Mouse (Mus musculus): ENCODE measurements around the gene Xrcc3. TPM values are rescaled to one million over a fixed set of nuclear protein-coding genes. Genes with fewer than 3 reads are reported as not detected.

Gene Xrcc3
- total and polyA plus RNA-seq, 3 experiments, result 11.8 to 16.3 (median 13.3) TPM

GRCm38 (mm10) chr12:111756082-111756697 is 57.5 kb downstream of the Xrcc3 start:
- dilution Hi-C loops (cut with MboI; ENCODE audit: extremely low pct_ligation_motif_present, extremely low pct_unique_long_range_greater_than_20kb, low sequenced_read_pairs), result no loop called here
- H3K9me3 ChIP-seq (replicated peaks; ENCODE audit: low read length), result peaks cover 4% of the 10 kb centered on the region

GRCm38 (mm10) chr12:111755231-111755630 is 58.4 kb downstream of the Xrcc3 start:
- TF ChIP-seq MAZ (IDR thresholded peaks at IDR 0.05; ENCODE audit: low read depth, low read length), result no peak
- Histone ChIP-seq H3K27ac (ENCODE audit: insufficient read depth, low read depth) (no peak overlapping the region), H3K27me3 (replicated peaks) (peaks cover 18% of the 10 kb centered on the region), H3K4me2 (ENCODE audit: insufficient read depth, low read depth, poor library complexity, severe bottlenecking) (no peak overlapping the region), H3K4me3 (replicated peaks in 1 of 3; ENCODE audit: low read depth in 2 of 3, low read length in 2 of 3, poor library complexity in 1 of 3) (no peak overlapping the region), H3K36me3 (replicated peaks in 1 of 2; ENCODE audit: control insufficient read depth in 1 of 2, insufficient read depth in 1 of 2, low read length in 1 of 2) (no peaks in the 10 kb centered on the region), H3K9me3 (replicated peaks; ENCODE audit: low read length) (peaks cover 4% of the 10 kb centered on the region), H3K4me1 (ENCODE audit: control insufficient read depth in 1 of 2, insufficient read depth in 2 of 2) (peaks cover 4 to 9% of the 10 kb centered on the region in 2 experiments; a peak in 2 of 4 replicates), H3K9ac (ENCODE audit: insufficient read depth, low read depth) (no peak overlapping the region), H3K79me2 (replicated peaks; ENCODE audit: control insufficient read depth, extremely low read depth, insufficient read depth, poor library complexity, severe bottlenecking) (peaks cover 13% of the 10 kb centered on the region)
- dilution Hi-C loops (cut with MboI; ENCODE audit: extremely low pct_ligation_motif_present, extremely low pct_unique_long_range_greater_than_20kb, low sequenced_read_pairs), result no loop called here
- in situ Hi-C loops (cut with MboI; ENCODE audit: low pct_ligation_motif_present, low pct_unique_long_range_greater_than_20kb, low sequenced_read_pairs), result no loop called here
- DNase-seq (ENCODE audit: extremely low read depth), result no peak

More at GRCm38 (mm10) chr12:111756082-111756697, 57.5 kb downstream of the Xrcc3 start:
- Histone ChIP-seq H3K27me3 (replicated peaks) (peaks cover 18% of the 10 kb centered on the region), H3K4me3 (replicated peaks in 1 of 3; ENCODE audit: low read depth in 2 of 3, low read length in 2 of 3, poor library complexity in 1 of 3) (no peak overlapping the region), H3K36me3 (replicated peaks in 1 of 2; ENCODE audit: control insufficient read depth in 1 of 2, insufficient read depth in 1 of 2, low read length in 1 of 2) (peaks cover 0 to 4% of the 10 kb centered on the region in 2 experiments), H3K4me2 (ENCODE audit: insufficient read depth, low read depth, poor library complexity, severe bottlenecking) (no peak overlapping the region), H3K79me2 (replicated peaks; ENCODE audit: control insufficient read depth, extremely low read depth, insufficient read depth, poor library complexity, severe bottlenecking) (peaks cover 20% of the 10 kb centered on the region), H3K4me1 (ENCODE audit: control insufficient read depth in 1 of 2, insufficient read depth in 2 of 2) (peaks cover 7 to 18% of the 10 kb centered on the region in 2 experiments), H3K27ac (ENCODE audit: insufficient read depth, low read depth) (no peak overlapping the region), H3K9ac (ENCODE audit: insufficient read depth, low read depth) (no peak overlapping the region)
- no peak for DNase-seq (ENCODE audit: extremely low read depth)
- TF ChIP-seq MAFK (IDR thresholded peaks at IDR 0.05; ENCODE audit: insufficient replicate concordance, low read length), result no peak
- TF ChIP-seq CTCF (conservative IDR thresholded peaks at IDR 0.05 in 1 of 2, IDR thresholded peaks at IDR 0.05 in 1 of 2; ENCODE audit: low read depth in 2 of 2, low read length in 2 of 2), result no peak
- no peak for TF ChIP-seq SMC3 (IDR thresholded peaks at IDR 0.05; ENCODE audit: low read depth, low read length)
- no peak for TF ChIP-seq ETS1 (conservative IDR thresholded peaks at IDR 0.05; ENCODE audit: low read depth, low read length)
- no peak for TF ChIP-seq MAX (IDR thresholded peaks at IDR 0.05; ENCODE audit: low read length)
- no peak for TF ChIP-seq NRF1 (IDR thresholded peaks at IDR 0.05; ENCODE audit: low read depth, low read length)
- TF ChIP-seq HCFC1 (IDR thresholded peaks at IDR 0.05; ENCODE audit: low read depth, low read length), result no peak
- TF ChIP-seq TCF12 (IDR thresholded peaks at IDR 0.05; ENCODE audit: low read depth, low read length), result no peak
- in situ Hi-C loops (cut with MboI; ENCODE audit: low pct_ligation_motif_present, low pct_unique_long_range_greater_than_20kb, low sequenced_read_pairs), result no loop called here

GRCm38 (mm10) chr12:111754710-111755109 is 59.0 kb downstream of the Xrcc3 start:
- no peak overlapping the region for H3K27ac ChIP-seq (ENCODE audit: insufficient read depth, low read depth)
- TF ChIP-seq E2F4 (IDR thresholded peaks at IDR 0.05; ENCODE audit: insufficient replicate concordance, low read depth, low read length), result no peak
- TF ChIP-seq NRF1 (IDR thresholded peaks at IDR 0.05; ENCODE audit: low read depth, low read length), result no peak
- no peak for TF ChIP-seq CHD1 (IDR thresholded peaks at IDR 0.05; ENCODE audit: low read depth, low read length)
- no peak for TF ChIP-seq POLR2A (IDR thresholded peaks at IDR 0.05; ENCODE audit: low read depth, low read length)
- TF ChIP-seq IRF4 (IDR thresholded peaks at IDR 0.05; ENCODE audit: low read depth, low read length), result no peak
- TF ChIP-seq TCF12 (IDR thresholded peaks at IDR 0.05; ENCODE audit: low read depth, low read length), result no peak
- no peak for TF ChIP-seq NELFE (IDR thresholded peaks at IDR 0.05; ENCODE audit: low read depth, low read length)
- TF ChIP-seq MXI1 (IDR thresholded peaks at IDR 0.05; ENCODE audit: low read depth, low read length), result no peak
- no peak for TF ChIP-seq MAZ (IDR thresholded peaks at IDR 0.05; ENCODE audit: low read depth, low read length)
- no peak for TF ChIP-seq BHLHE40 (IDR thresholded peaks at IDR 0.05; ENCODE audit: low read depth, low read length)
- TF ChIP-seq ELF1 (IDR thresholded peaks at IDR 0.05; ENCODE audit: low read depth, low read length), result no peak
- TF ChIP-seq ZNF384 (IDR thresholded peaks at IDR 0.05; ENCODE audit: low read depth, low read length), result no peak
- TF ChIP-seq RAD21 (IDR thresholded peaks at IDR 0.05; ENCODE audit: low read depth, low read length), result no peak
- TF ChIP-seq CHD2 (IDR thresholded peaks at IDR 0.05; ENCODE audit: low read length), result no peak
- H3K4me3 ChIP-seq (replicated peaks in 1 of 3; ENCODE audit: low read depth in 2 of 3, low read length in 2 of 3, poor library complexity in 1 of 3), result no peak overlapping the region
- peaks cover 7% of the 10 kb centered on the region for H3K79me2 ChIP-seq (replicated peaks; ENCODE audit: control insufficient read depth, extremely low read depth, insufficient read depth, poor library complexity, severe bottlenecking)
- H3K9me3 ChIP-seq (replicated peaks; ENCODE audit: low read length), result peaks cover 4% of the 10 kb centered on the region
- H3K4me1 ChIP-seq (ENCODE audit: control insufficient read depth in 1 of 2, insufficient read depth in 2 of 2), result peaks cover 3 to 7% of the 10 kb centered on the region in 2 experiments; a peak in 2 of 4 replicates
- no peak for DNase-seq (ENCODE audit: extremely low read depth)
- in situ Hi-C loops (cut with MboI; ENCODE audit: low pct_ligation_motif_present, low pct_unique_long_range_greater_than_20kb, low sequenced_read_pairs) (no loop called here), dilution Hi-C loops (cut with MboI; ENCODE audit: extremely low pct_ligation_motif_present, extremely low pct_unique_long_range_greater_than_20kb, low sequenced_read_pairs) (no loop called here)
- H3K27me3 ChIP-seq (replicated peaks), result peaks cover 18% of the 10 kb centered on the region
- no peak overlapping the region for H3K4me2 ChIP-seq (ENCODE audit: insufficient read depth, low read depth, poor library complexity, severe bottlenecking)
- no peak overlapping the region for H3K9ac ChIP-seq (ENCODE audit: insufficient read depth, low read depth)
- H3K36me3 ChIP-seq (replicated peaks in 1 of 2; ENCODE audit: control insufficient read depth in 1 of 2, insufficient read depth in 1 of 2, low read length in 1 of 2), result no peaks in the 10 kb centered on the region

Data from CH12.LX (cell line).